In genomic region chr13:70903150-70903549, GRCm38 (mm10) we compare ENCODE assay signal across 17 mouse cellular contexts.
DNase-seq lines count a peak whose midpoint lies in the region; ATAC-seq and TF ChIP-seq lines count a peak whose summit lies in the region.
"Had no signal": no experiment of that assay in that cellular context is flagged by ENCODE, and none has a peak within 500 bp of the region (broad histone marks: within the 10 kb centered on the region; RNA-seq: fewer than 3 reads in every experiment).

No protein-coding gene starts in this region.

- peak overlapping the region; percentile 65 for H3K27ac ChIP-seq in kidney, embryonic 15.5 days
- no peak overlapping the region for H3K27ac ChIP-seq in lung, postnatal 0 days (ENCODE audit: low read length)
- H3K27ac ChIP-seq: embryonic facial prominence, embryonic 13.5 days; embryonic facial prominence, embryonic 15.5 days; forebrain, embryonic 10.5 days; forebrain, embryonic 12.5 days had no signal

- no peak overlapping the region for H3K4me3 ChIP-seq in kidney, embryonic 15.5 days (replicated peaks)
- H3K4me3 ChIP-seq in lung, postnatal 0 days (ENCODE audit: low read depth, low read length) = no peak overlapping the region
- H3K4me3 ChIP-seq: embryonic facial prominence, embryonic 13.5 days; embryonic facial prominence, embryonic 15.5 days; erythroblast, embryonic 14.5 days; forebrain, embryonic 10.5 days; forebrain, embryonic 12.5 days had no signal

- ATAC-seq in kidney, embryonic 15.5 days (replicated peaks; ENCODE audit: low FRiP score) = no peak
- peak; percentile 6; the same call in 1 of the 2 replicates for ATAC-seq in lung, postnatal 0 days
- peak; percentile 17 for ATAC-seq in Patski
- ATAC-seq: forebrain, embryonic 14.5 days; forebrain, embryonic 16.5 days had no signal

- DNase-seq in kidney, postnatal 10 days = no peak
- no peak for DNase-seq in lung, postnatal 0 days (ENCODE audit: low spot score)
- no peak for DNase-seq in lung, postnatal 4 days
- DNase-seq in Patski (ENCODE audit: low read depth, low spot score) = no peak
- no peak for DNase-seq in embryo, embryonic 11 days
- DNase-seq: cerebellum, adult 11-12 months; cerebellum, adult 2 months; cerebellum, adult 9-10 months; cerebellum, postnatal 25 days had no signal

- in situ Hi-C loops in Patski (cut with MboI; ENCODE audit: low pct_unique_long_range_greater_than_20kb) = no loop called here

- POLR2A ChIA-PET in Patski (lab: Charles Lee) = interaction anchor here (0.6 to 1.2 kb wide), 3 partner anchors 11 to 31 kb away, joined by 3 to 4 read pairs (median 4); no protein-coding TSS in a partner anchor

- no peak overlapping the region for H3K9ac ChIP-seq in kidney, embryonic 15.5 days
- H3K9ac ChIP-seq in lung, postnatal 0 days (replicated peaks; ENCODE audit: low read depth) = no peak overlapping the region
- H3K9ac ChIP-seq: embryonic facial prominence, embryonic 13.5 days; embryonic facial prominence, embryonic 15.5 days; forebrain, embryonic 12.5 days had no signal

- no peak overlapping the region for H3K4me2 ChIP-seq in kidney, embryonic 15.5 days
- H3K4me2 ChIP-seq in lung, postnatal 0 days (replicated peaks; ENCODE audit: low read depth, low read length) = no peak overlapping the region
- H3K4me2 ChIP-seq: embryonic facial prominence, embryonic 13.5 days; embryonic facial prominence, embryonic 15.5 days; forebrain, embryonic 12.5 days had no signal

- H3K4me1 ChIP-seq in kidney, embryonic 15.5 days = 0 out of 2 replicates have a peak, but pooled peaks cover 12% of the 10 kb centered on the region
- H3K4me1 ChIP-seq in lung, postnatal 0 days (ENCODE audit: insufficient read depth, low read depth, low read length) = no peaks in the 10 kb centered on the region
- H3K4me1 ChIP-seq: embryonic facial prominence, embryonic 15.5 days; forebrain, embryonic 12.5 days had no signal

- 82% methylated on average over 2 of the region's 2 CpGs for WGBS in kidney, embryonic 15.5 days
- 97% methylated on average over 2 of the region's 2 CpGs for WGBS in lung, postnatal 0 days

- TF ChIP-seq CTCF in lung, postnatal 0 days (IDR thresholded peaks at IDR 0.05) = no peak
- TF ChIP-seq CTCF in Patski (IDR thresholded peaks at IDR 0.05) = no peak

- CTCF ChIA-PET in Patski (lab: Charles Lee) = interaction anchor here (1.5 to 1.6 kb wide), 2 partner anchors 13 to 18 kb away, joined by 3 to 6 read pairs; no protein-coding TSS in a partner anchor

- H3K36me3 ChIP-seq in kidney, embryonic 15.5 days = no peaks in the 10 kb centered on the region
- no peaks in the 10 kb centered on the region for H3K36me3 ChIP-seq in lung, postnatal 0 days (ENCODE audit: insufficient read depth, low read length)
- H3K36me3 ChIP-seq: embryonic facial prominence, embryonic 13.5 days; embryonic facial prominence, embryonic 15.5 days; forebrain, embryonic 10.5 days; forebrain, embryonic 12.5 days had no signal

- no peaks in the 10 kb centered on the region for H3K9me3 ChIP-seq in kidney, embryonic 15.5 days (replicated peaks)
- no peaks in the 10 kb centered on the region for H3K9me3 ChIP-seq in lung, postnatal 0 days (ENCODE audit: low read length)
- H3K9me3 ChIP-seq: embryonic facial prominence, embryonic 13.5 days; embryonic facial prominence, embryonic 15.5 days; forebrain, embryonic 10.5 days; forebrain, embryonic 12.5 days had no signal

- TF ChIP-seq EP300 in lung, postnatal 0 days (IDR thresholded peaks at IDR 0.05) = no peak

- no peaks in the 10 kb centered on the region for H3K27me3 ChIP-seq in kidney, embryonic 15.5 days
- H3K27me3 ChIP-seq in lung, postnatal 0 days (replicated peaks; ENCODE audit: insufficient read depth, low read length) = no peaks in the 10 kb centered on the region
- H3K27me3 ChIP-seq in Patski = no peaks in the 10 kb centered on the region
- H3K27me3 ChIP-seq: embryonic facial prominence, embryonic 15.5 days; forebrain, embryonic 12.5 days had no signal
